Mouse (Mus musculus): Measurements from ENCODE around the gene Misp. TPM values are rescaled to one million over a fixed set of nuclear protein-coding genes. Genes with fewer than 3 reads are reported as not detected.

The Misp gene
- polyA plus RNA-seq, 1 experiment from 2014 or later: 1.2 TPM

DNA sequence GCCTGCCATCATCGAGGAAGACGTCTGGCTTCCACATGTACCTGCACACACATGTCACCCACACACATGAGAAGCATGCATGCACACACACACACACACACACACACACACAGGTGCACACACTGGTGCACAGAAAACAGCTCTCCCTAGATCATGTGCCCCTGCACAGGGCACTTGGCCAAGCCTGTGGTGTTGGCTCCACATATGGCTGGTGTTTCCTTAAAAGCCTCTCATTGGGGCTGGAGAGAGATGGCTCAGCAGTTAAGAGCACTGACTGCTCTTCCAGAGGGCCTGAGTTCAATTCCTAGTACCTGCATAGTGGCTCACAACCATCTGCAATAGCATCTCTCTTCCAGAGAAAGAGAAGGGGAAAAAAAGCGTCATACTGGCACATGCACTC lies 10.8 kb downstream of the Misp start:
- Histone ChIP-seq H3K4me3 (no peak overlapping the region), H3K9me3 (no peaks in the 10 kb centered on the region), H3K27ac (replicated peaks) (no peak overlapping the region), H3K27me3 (replicated peaks) (0 out of 2 replicates have a peak, but pooled peaks cover 3% of the 10 kb centered on the region), H3K36me3 (no peaks in the 10 kb centered on the region), H3K4me2 (no peak overlapping the region), H3K4me1 (peaks cover 7% of the 10 kb centered on the region; the same call in 1 of the 2 replicates), H3K9ac (no peak overlapping the region)
- 74% methylated on average over 3 of the region's 3 CpGs for WGBS
- ATAC-seq (ENCODE audit: extremely low read depth, insufficient number of reproducible peaks, low FRiP score, low TSS enrichment): no peak

DNA sequence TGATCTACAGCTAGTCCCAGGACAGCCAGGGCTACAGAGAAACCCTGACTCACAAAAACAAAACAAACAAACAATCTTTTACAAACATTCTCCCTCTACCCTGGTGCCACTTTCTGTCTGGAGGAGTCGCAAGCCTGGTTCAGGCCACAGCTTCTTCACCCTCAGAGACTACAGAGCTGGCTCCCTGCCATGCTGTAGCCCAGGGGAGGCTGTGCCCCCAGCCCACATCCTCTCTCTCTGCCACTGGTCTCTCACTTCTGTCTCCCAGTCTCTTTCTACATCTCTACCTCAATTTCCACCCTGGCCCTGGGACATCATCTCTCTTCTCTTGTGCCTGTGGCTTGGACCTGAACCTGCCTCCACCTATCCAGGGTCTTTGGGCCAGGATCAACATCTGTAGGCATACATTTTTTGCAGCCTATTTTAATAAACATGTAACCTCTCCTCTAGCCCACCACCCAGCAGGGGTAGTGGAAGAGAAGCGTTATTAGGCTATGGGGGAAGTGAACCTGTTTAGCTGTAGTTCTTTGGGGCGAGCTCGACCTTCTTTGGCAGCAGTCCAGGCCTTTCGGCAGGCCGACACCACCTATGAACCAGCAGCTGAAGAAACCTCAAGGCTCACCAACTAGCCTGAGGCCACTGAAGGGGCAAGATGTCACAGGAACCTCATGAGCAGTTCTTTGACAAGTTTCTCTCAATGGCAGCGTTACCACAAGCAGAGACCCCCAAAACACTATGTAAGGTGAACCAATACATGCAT lies 11.4 kb downstream of the Misp start:
- no peak for ATAC-seq (ENCODE audit: extremely low read depth, insufficient number of reproducible peaks, low FRiP score, low TSS enrichment)
- WGBS: 62% methylated on average over 7 of the region's 7 CpGs
- no peak overlapping the region for H3K4me2 ChIP-seq

DNA sequence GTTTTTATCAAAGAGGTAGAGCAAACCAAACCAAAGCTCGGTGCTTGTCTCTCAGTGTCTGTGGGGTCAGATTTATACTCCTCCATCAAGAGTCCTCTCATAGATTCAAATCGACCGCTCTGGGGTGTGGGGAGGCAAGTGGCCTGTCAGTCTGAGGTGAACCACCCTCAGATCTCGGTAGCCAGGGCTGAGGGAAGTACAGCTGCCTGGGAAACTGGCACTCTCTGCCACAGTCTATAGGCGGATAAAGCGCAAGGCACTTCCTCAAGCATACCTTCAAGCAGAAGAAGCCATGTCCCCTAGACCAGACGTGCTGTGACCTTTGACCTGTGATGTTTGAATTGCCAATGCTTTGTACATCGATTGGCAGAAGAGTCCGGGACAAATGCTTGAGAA lies 12.0 kb downstream of the Misp start:
- peaks cover 7% of the 10 kb centered on the region; the same call in 1 of the 2 replicates for H3K4me1 ChIP-seq

More for the DNA sequence above, 11.4 kb downstream of the Misp start:
- 0 out of 2 replicates have a peak, but pooled peaks cover 2% of the 10 kb centered on the region for H3K27me3 ChIP-seq (replicated peaks)
- no peaks in the 10 kb centered on the region for H3K36me3 ChIP-seq
- 0 out of 2 replicates have a peak, but pooled peaks cover 4% of the 10 kb centered on the region for H3K9me3 ChIP-seq
- H3K4me1 ChIP-seq: peaks cover 7% of the 10 kb centered on the region; the same call in 1 of the 2 replicates
- no peak overlapping the region for H3K27ac ChIP-seq (replicated peaks)
- H3K4me3 ChIP-seq: no peak overlapping the region
- no peak overlapping the region for H3K9ac ChIP-seq

DNA sequence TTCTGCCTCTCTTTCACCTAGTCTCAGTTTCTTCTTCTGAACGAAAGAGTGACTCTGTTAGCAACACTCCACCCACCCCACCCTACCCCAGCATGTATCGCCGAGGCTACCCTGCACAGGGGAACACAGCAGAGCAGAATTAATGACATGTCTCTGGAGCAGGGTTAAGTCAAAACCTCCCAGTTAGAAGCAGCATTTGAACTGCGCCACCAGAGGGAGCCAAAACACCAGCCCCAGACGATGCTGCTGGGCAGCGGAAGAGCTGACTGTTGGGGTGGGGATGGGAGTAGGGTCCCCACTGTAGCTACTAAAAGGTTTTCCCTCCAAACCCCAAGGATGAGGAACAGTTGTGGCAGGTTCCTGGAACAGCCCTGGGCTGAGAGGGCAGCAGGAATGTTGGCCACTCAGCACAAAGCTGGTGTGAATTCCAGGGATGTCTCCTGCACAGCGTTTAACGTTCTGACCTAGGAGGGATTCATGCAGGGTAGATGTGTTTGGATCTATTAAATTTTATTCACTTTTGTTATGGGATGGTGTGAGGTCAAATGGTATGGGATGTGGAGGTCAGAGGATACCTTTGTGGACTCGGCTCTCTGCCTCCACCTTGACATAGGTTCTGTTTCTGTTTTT lies 14.1 kb downstream of the Misp start:
- Histone ChIP-seq H3K27me3 (replicated peaks) (no peaks in the 10 kb centered on the region), H3K9ac (peak overlapping the region; percentile 37; the same call in 1 of the 2 replicates), H3K9me3 (0 out of 2 replicates have a peak, but pooled peaks cover 4% of the 10 kb centered on the region), H3K27ac (replicated peaks) (no peak overlapping the region), H3K36me3 (no peaks in the 10 kb centered on the region), H3K4me2 (peak overlapping the region; percentile 33; the same call in 1 of the 2 replicates), H3K4me1 (peaks cover 7% of the 10 kb centered on the region; the same call in 1 of the 2 replicates), H3K4me3 (no peak overlapping the region)
- 16% methylated on average over 9 of the region's 9 CpGs for WGBS
- ATAC-seq (ENCODE audit: extremely low read depth, insufficient number of reproducible peaks, low FRiP score, low TSS enrichment): no peak

More for the DNA sequence above, 12.0 kb downstream of the Misp start:
- H3K4me2 ChIP-seq: no peak overlapping the region
- no peaks in the 10 kb centered on the region for H3K36me3 ChIP-seq
- 0 out of 2 replicates have a peak, but pooled peaks cover 4% of the 10 kb centered on the region for H3K9me3 ChIP-seq
- ATAC-seq (ENCODE audit: extremely low read depth, insufficient number of reproducible peaks, low FRiP score, low TSS enrichment): no peak
- H3K9ac ChIP-seq: no peak overlapping the region
- H3K27me3 ChIP-seq (replicated peaks): no peaks in the 10 kb centered on the region
- WGBS: 72% methylated on average over 9 of the region's 9 CpGs
- no peak overlapping the region for H3K4me3 ChIP-seq
- no peak overlapping the region for H3K27ac ChIP-seq (replicated peaks)

DNA sequence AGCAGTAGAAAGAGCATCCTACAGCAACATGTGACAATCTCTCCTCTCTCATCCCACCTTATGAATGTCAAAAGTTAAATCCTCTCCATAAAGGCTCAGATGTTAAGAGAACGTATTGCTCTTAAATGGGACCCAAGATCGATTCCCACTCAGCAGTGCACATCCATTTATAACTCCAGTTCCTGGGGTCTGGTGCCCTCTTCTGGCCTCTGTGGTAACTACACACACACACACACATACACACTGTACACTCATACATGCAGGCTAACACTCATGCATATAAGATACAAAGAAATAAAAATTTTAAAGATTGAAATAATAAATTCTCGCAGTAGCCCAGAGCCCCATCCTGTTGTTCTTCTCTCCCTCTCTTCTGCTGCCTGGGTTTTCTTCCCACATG lies 16.1 kb downstream of the Misp start:
- H3K27me3 ChIP-seq (replicated peaks): no peaks in the 10 kb centered on the region
- H3K4me3 ChIP-seq: no peak overlapping the region
- 91% methylated on average over 3 of the region's 3 CpGs for WGBS
- 0 out of 2 replicates have a peak, but pooled peaks cover 4% of the 10 kb centered on the region for H3K9me3 ChIP-seq
- no peak overlapping the region for H3K27ac ChIP-seq (replicated peaks)
- no peak overlapping the region for H3K4me2 ChIP-seq
- no peak overlapping the region for H3K9ac ChIP-seq
- ATAC-seq (ENCODE audit: extremely low read depth, insufficient number of reproducible peaks, low FRiP score, low TSS enrichment): no peak
- H3K36me3 ChIP-seq: no peaks in the 10 kb centered on the region
- H3K4me1 ChIP-seq: peaks cover 18% of the 10 kb centered on the region

DNA sequence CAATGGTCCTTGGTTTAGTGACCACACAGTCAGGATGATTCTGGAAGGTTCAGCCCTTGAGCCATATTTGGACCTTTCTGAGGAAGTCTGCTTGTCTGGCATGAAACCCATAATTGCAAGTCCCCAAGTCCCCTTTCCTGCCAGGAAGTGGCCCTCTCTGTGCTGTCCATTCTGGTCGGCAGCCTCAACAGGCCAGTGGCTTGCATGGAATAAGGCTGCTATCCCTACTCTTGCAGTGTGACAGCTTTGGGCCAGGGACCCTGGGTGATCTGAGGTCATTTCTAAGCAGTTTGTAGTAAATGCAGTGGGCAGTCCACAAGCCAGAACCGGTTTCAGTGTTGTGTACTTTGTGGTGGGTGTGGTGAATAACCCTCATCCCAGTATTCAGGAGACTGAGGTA lies 17.4 kb downstream of the Misp start:
- Histone ChIP-seq H3K9ac (no peak overlapping the region), H3K4me3 (no peak overlapping the region), H3K27ac (replicated peaks) (no peak overlapping the region), H3K9me3 (0 out of 2 replicates have a peak, but pooled peaks cover 4% of the 10 kb centered on the region), H3K36me3 (no peaks in the 10 kb centered on the region), H3K4me1 (peaks cover 30% of the 10 kb centered on the region), H3K27me3 (replicated peaks) (no peaks in the 10 kb centered on the region), H3K4me2 (no peak overlapping the region)
- ATAC-seq (ENCODE audit: extremely low read depth, insufficient number of reproducible peaks, low FRiP score, low TSS enrichment): no peak
- 44% methylated on average over 2 of the region's 2 CpGs for WGBS

DNA sequence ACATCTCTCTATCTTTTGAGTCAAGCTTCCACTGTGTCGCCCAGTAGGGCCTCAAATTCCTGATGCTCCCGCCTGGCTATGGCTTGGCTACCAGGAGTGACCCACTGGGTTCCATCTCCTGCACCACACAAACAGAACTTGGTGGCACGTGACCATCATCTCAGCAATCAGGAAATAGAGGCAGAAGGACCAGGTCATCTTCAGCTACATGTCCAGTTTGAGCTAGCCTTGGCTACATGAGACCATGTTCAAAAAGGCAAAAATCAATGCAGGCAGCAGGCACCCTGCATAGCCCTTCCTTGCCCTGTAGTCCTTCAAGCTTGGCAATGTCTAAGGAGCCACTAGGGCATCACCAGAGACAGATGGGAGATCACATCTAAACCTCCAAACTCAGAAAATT lies 19.3 kb downstream of the Misp start:
- Histone ChIP-seq H3K4me3 (peak overlapping the region; percentile 56; the same call in 1 of the 2 replicates), H3K4me1 (peaks cover 35% of the 10 kb centered on the region), H3K4me2 (peak overlapping the region; percentile 89), H3K36me3 (no peaks in the 10 kb centered on the region), H3K27ac (replicated peaks) (peak overlapping the region; percentile 90), H3K9ac (peak overlapping the region; percentile 86; the same call in 1 of the 2 replicates), H3K9me3 (0 out of 2 replicates have a peak, but pooled peaks cover 4% of the 10 kb centered on the region), H3K27me3 (replicated peaks) (no peaks in the 10 kb centered on the region)
- ATAC-seq (ENCODE audit: extremely low read depth, insufficient number of reproducible peaks, low FRiP score, low TSS enrichment): no peak
- 79% methylated on average over 3 of the region's 3 CpGs for WGBS

DNA sequence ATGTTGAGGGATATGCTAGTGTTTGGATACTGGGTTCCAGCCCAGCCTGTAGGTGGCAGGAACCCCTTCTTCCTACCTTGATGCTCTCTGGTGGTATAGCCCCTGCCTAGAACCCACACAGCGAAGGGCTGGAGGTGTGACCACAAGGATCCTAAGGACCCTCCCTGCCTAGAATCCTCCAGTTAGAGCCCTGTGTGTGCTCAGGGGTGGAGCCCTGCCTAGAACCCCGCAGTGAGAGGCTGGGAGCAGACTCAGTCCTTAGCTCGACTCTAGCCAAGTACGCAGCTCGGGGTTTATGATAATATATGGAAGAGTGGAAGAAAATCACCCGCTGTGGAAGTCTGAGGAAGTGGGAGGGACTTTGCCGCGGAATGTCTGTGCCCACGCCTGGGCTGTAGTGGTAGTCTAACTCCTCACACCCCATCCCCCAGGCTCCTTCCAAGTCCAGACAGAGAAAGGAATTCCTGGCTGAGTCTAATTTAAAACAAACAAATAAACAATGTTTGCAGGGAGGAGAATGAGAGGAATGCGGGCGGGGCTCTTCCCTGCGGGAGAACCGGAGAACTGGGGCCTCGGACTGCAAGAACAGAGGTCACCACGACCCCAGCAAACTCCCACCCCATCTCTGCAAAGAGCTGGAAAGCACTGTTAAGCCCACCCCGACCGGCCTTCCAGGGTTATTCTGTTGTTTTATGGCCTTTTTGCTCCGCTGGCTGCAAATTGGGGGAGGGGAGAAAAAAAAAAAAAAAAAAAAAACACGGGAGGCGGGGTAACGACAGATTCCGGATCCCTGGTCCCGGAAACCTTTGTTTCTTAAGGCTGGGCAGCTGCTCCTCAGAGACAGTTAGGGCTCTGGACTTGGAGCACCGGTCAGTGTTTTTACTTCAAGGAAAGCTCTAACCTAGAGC lies 20.1 kb downstream of the Misp start:
- H3K9ac ChIP-seq: peak overlapping the region; percentile 86
- 1% methylated on average over 24 of the region's 24 CpGs for WGBS

DNA sequence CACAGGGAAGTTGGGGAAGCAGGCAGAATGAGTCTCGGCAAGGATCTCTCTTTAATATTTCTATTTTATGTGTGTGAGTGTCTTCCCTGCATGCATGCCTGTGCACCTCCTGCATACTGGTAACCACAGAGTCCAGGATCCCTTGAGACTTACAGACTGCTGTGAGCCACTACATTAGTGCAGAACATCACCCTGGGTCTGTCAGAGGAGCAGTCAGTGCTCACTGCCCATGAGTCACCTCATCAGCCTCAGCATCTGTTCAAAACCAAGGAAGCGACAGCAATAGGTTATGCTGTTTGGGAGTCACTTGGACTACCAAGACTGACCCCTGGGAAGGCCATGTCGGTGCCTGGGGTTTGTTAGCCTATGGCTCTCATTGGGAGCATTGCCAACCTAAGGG lies 21.5 kb downstream of the Misp start:
- no peaks in the 10 kb centered on the region for H3K27me3 ChIP-seq (replicated peaks)
- H3K27ac ChIP-seq (replicated peaks): 0 out of 2 replicates have a peak overlapping the region, but pooled peaks have one; percentile 48
- no peaks in the 10 kb centered on the region for H3K36me3 ChIP-seq
- no peak overlapping the region for H3K4me2 ChIP-seq
- no peak overlapping the region for H3K4me3 ChIP-seq
- peaks cover 38% of the 10 kb centered on the region for H3K4me1 ChIP-seq
- 67% methylated on average over 3 of the region's 3 CpGs for WGBS
- H3K9ac ChIP-seq: no peak overlapping the region
- H3K9me3 ChIP-seq: no peaks in the 10 kb centered on the region
- no peak for ATAC-seq (ENCODE audit: extremely low read depth, insufficient number of reproducible peaks, low FRiP score, low TSS enrichment)

More for the DNA sequence above, 20.1 kb downstream of the Misp start:
- peak overlapping the region; percentile 89 for H3K4me2 ChIP-seq
- no peaks in the 10 kb centered on the region for H3K27me3 ChIP-seq (replicated peaks)
- H3K4me1 ChIP-seq: peaks cover 34% of the 10 kb centered on the region
- no peaks in the 10 kb centered on the region for H3K36me3 ChIP-seq
- peak; percentile 73 for ATAC-seq (ENCODE audit: extremely low read depth, insufficient number of reproducible peaks, low FRiP score, low TSS enrichment)
- peak overlapping the region; percentile 90 for H3K27ac ChIP-seq (replicated peaks)
- H3K9me3 ChIP-seq: 0 out of 2 replicates have a peak, but pooled peaks cover 4% of the 10 kb centered on the region
- H3K4me3 ChIP-seq: peak overlapping the region; percentile 56

DNA sequence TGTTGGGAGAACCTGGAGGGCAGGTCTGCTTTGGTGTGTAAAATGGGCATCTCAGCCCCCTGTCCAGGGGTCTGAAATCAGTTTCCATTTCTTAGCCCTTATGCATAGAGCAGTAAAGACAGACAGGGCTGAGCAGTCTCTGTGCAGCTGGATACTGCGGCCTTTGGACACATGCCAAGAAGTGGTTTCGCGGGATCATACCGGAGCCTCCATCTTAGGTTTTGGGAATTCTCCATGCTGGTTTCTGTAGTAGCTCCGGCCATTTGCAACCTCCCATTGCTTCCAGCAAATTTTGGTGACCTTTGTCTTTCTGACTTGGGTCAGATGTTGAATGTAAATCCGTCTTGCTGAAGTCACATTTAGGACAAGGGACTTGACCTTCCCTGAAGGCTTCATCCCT lies 22.7 kb downstream of the Misp start:
- no peak overlapping the region for H3K4me2 ChIP-seq
- WGBS: 61% methylated on average over 6 of the region's 6 CpGs

More for the DNA sequence above, 22.7 kb downstream of the Misp start:
- no peaks in the 10 kb centered on the region for H3K9me3 ChIP-seq
- H3K27ac ChIP-seq (replicated peaks): no peak overlapping the region
- peaks cover 38% of the 10 kb centered on the region for H3K4me1 ChIP-seq
- H3K9ac ChIP-seq: no peak overlapping the region
- no peak overlapping the region for H3K4me3 ChIP-seq
- ATAC-seq (ENCODE audit: extremely low read depth, insufficient number of reproducible peaks, low FRiP score, low TSS enrichment): no peak
- H3K36me3 ChIP-seq: no peaks in the 10 kb centered on the region
- no peaks in the 10 kb centered on the region for H3K27me3 ChIP-seq (replicated peaks)
